Mouse (Mus musculus): ENCODE measurements at regions not wholly inside any gene's neighbourhood (a gene's known extent, or its start where the extent isn't known, plus 50 kb on each side); places are given as distances from the start of the nearest gene placed in this dataset.

GRCm38 (mm10) chr8:17587261-17587861 is 1390.7 kb downstream of the Defb40 start:
- TF ChIP-seq POLR2A (IDR thresholded peaks at IDR 0.05; ENCODE audit: control insufficient read depth, low read depth, low read length) (no peak), CTCF (IDR thresholded peaks at IDR 0.05; ENCODE audit: control insufficient read depth, insufficient read depth, insufficient replicate concordance, low read depth, low read length) (no peak)
